Mouse (Mus musculus) megakaryocyte, adult 5-6 weeks (primary cell): ENCODE results near the gene Atp8b4. TPM values are rescaled to one million over a fixed set of nuclear protein-coding genes. Genes with fewer than 3 reads are reported as not detected.

Experiments used
- ATAC-seq: 2 replicates; pipeline ENCODE4 v1.8.0; 2016; ENCODE audit warnings: mild to moderate bottlenecking, inconsistent platforms; ENCODE audit not compliant: poor library complexity, severe bottlenecking
- total RNA-seq, 2 experiments: library from RNA; stranded (forward) in 1 of 2; stranded (reverse) in 1 of 2; fragments of 153-499, 151-499 nt in 1 of 2; fragments of 221-1000, 200-1000 nt in 1 of 2; gene quantifications; 2 replicates each; pipeline versions ENCODE4 v1.2.3 to v1.2.4; 2015 to 2017

Gene Atp8b4
- total RNA-seq, 2 experiments from 2014 or later = 108 to 127 TPM

DNA sequence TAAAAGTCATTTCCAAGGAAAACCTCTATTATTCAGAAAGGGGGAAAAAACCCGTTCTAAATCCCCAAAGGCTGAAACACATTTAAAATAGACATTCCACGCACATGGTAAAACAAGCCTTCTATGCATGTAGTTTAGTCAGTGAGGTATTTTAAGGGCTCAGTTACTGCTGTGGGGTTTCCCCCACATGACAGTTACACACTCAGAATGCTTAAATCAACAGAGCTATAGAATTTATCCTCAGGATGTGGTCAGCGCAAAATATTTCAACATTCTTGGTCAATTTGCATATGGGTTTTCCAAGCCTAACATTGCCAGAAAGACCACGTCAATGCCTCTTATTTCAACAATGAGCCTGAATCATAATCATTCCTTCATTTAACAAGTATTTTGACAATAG, 190.5 kb downstream of the Atp8b4 start:
- ATAC-seq = no peak

DNA sequence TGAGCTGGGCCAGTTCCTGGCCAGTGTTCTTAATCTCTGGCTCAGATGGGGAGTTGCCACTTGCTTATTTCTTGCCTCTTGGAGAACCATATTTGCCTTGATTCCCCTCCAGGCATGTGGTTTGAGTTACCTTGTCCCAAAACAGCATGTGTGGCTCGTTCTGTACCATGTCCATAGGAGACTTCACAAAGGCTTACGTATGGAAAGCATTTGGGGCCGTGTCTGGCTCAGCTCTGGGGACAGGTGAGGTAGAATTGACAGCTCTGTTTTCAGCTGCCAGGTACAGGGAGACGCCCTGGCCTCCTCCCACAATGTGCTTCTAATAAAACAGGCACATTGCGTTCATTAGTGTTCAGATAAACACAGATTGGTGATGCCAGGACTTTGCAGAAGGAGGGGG, 195.9 kb downstream of the Atp8b4 start:
- no peak for ATAC-seq

DNA sequence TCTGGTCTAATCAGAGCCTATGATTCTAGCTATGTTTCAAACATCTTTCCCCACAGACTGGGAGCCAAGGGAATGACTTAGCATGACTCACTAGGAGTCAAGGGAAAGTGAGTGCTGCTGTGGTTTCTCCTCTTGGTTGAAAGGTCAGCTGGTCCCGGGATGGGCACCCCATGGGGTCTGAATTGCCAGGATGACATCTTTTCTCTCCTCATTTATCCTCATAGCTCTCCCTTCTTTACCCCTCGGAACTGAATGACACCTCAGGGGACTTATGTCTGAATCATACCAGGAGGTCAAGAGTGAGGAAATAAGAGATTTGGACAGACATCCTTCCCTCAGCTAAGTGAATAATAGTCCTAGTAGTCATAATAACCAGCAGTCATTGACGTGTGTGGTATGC, 197.2 kb downstream of the Atp8b4 start:
- ATAC-seq = no peak

DNA sequence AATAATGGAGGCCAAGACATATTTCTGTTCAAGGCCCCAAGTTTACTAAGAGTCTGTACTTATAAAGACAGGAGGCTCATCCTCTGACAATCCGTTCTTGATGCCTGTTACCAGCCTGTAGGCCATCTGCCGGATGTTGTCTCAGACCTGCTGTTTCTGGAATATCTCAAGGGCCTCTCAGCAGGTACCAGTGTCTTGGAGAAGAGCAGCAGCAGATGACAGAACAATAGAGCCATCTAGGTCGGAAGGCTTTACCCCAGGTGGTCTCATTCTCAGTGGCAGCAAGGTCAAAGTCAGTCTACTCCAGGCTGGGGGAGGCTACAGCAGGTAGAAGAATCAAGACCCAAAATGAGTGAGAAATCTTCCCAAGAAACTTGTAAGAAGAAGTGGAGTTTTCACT, 198.1 kb downstream of the Atp8b4 start:
- ATAC-seq = no peak

DNA sequence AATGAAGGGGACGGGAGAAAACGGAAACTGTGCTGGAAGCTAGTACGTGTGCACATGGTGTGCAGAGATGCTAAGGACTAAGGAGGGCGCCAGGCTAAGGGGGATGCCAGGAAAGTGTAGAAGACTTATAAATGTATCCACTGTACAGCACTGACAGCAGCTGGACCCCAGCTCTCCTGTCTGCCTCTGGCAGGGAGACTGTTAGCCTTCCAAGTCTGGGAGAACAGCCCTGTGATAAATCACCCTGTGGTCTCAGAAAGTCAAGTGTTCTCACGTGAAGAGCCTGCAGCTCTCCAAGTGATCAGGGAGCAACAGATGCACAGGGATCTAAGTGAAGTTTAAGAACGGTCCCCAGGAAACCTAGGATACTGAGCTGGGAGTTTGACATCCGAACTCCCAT, 209.8 kb downstream of the Atp8b4 start:
- ATAC-seq = no peak

DNA sequence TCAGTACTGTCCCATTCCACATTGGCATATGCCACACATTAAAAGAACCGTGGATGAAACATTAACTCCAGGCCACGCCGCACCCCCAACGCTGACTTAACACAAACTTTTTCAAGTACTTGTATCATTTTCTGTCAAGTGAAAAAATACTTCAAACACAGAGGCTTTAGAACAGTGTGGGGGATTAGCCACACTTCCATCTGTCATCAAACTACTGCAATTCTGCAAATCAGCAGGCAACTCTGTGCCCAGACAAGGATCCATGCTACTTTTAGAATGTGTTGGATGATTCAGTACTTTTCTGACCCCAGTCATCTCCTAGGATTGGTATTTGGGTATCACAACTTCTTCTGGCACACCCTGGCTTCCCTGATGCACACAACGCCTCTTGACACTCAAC, 212.5 kb downstream of the Atp8b4 start:
- ATAC-seq = no peak

DNA sequence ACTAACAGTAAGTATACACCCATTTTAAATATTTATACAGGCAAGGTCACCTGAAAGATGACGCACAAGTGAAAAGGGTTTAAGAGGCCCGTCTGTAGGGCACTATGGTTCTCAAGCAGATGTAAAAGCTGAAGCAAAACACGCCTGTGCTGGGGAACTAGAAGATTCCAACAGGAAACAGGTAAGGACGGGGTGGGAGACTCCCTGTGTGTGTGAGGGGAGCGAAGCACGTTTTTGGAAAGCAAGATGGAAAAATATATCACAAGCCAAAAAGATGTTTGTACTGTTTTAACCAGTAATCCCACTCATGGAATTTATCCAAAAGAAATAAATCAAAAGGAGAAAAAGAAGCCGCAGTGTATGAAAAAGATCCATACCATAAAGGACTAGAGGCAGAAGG, 214.1 kb downstream of the Atp8b4 start:
- ATAC-seq = no peak

DNA sequence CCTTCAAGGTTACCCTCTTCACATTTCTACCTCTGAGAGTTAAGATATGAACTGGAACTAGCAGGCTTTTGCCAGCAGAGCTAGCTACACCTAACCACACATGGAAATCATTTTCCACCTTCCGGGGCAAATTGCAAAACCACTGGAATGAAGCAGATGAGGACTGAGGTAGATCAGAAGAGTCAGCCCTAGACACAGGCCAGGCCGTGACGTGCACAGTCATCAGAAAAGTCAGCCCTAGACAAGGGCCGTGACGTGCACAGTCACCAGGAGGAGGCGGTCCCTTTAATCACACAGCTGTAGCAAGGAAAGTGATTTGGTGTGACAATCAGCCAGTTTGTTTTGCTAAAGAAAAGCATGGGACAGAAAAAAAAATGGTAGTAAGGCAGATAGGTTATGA, 216.4 kb downstream of the Atp8b4 start:
- ATAC-seq = no peak

DNA sequence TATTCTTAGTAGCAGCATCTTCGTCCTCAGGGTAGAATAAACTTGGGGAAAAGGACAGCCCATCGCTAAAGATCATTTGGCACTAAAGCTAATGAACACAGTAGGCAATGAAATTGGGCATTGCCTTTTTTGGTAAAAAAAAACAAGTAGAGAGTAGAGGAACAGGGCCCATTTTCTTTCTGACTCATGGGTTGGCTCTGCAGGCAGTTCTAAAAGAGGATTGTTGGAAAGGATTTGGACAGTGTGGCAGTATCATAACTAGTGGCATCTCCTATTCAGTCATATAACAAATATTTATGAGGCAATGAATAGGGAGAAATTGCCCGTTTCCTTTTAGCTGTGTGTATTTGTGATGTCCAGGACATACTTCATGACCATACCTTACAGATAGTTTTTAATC, 217.4 kb downstream of the Atp8b4 start:
- no peak for ATAC-seq

DNA sequence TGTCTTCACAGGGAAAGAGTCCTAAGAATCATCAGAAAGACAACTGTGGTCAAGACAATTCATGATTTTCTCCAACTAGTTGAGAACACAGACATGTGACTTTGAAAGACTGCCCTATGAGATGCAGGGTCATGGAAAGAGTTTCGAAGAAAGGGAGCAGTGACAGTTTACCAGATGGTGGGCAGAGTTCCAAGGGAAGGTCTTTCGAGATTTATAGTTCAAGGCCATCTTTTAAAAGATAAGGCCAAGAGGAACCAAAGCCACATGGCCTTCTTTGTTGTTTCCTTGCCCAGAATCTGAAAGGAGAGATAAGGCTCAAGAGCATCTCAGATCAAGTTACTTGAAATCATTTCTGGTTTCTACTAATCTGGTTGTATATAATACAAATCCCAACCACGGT, 225.0 kb downstream of the Atp8b4 start:
- no peak for ATAC-seq

DNA sequence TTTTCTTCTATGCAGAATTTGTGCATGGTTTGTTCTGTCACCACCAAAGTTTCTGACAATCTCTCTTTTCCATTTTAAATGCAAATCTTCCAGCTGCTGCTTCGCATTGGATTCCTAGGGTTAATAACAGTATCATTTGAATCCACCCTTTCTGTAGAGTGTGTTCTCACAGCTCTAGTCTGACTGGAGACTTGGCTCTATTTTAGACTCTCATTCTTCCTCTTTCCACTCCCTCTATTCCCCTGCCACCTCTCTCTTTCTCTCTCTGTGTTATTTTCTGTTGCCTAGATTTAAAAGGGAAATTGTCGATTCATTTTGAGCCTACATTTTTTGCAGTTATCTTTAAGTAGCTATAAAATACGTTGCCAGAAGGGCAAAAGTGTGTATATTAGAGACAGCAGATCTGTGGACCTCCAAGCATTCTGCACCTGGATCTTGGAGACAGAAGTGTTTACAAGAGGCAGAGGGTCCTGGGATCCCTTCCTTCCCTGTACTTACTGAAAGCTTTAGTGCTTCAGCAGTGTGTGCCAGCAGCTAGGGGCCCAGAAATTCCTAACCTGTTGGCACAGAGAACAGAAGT, 225.6 kb downstream of the Atp8b4 start:
- ATAC-seq = no peak

DNA sequence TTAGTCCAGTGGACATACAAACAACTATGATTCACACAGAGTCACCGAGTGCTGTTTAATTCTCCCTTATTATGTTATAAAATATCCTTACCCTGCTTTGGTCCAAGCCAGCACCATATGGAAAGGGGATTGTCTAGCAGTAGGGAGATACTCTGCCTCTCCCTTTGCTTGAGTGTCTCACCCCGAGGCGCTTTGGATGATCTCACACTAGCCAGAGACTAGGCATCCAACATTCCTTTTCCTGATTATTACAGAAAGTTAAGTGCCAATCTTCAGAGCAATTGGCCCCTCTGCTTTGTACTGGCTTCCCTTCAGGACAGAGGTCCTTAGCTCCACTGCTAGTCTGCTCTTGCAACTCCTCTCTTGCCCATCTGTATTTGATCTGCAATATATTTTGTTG, 226.2 kb downstream of the Atp8b4 start:
- no peak for ATAC-seq

Other genes starting within 250 kb of the Atp8b4 start
- gene Slc27a2, start 51.7 kb upstream of the Atp8b4 start, total RNA-seq (2015) = not detected in 2 replicates
- gene Slc27a2, start 51.7 kb upstream of the Atp8b4 start, total RNA-seq (2017) = 0.07 and 0.53 TPM in 2 replicates
- 21.5 and 30.3 TPM in 2 replicates for gene Hdc, start 118.6 kb upstream of the Atp8b4 start, total RNA-seq (2015)
- gene Hdc, start 118.6 kb upstream of the Atp8b4 start, total RNA-seq (2017) = 42.8 and 48.0 TPM in 2 replicates
- gene Gabpb1, start 175.7 kb upstream of the Atp8b4 start, total RNA-seq (2015) = 33.0 and 34.7 TPM in 2 replicates
- 23.5 and 29.8 TPM in 2 replicates for gene Gabpb1, start 175.7 kb upstream of the Atp8b4 start, total RNA-seq (2017)
- 65.6 and 66.3 TPM in 2 replicates for gene Usp8, start 206.7 kb upstream of the Atp8b4 start, total RNA-seq (2015)
- gene Usp8, start 206.7 kb upstream of the Atp8b4 start, total RNA-seq (2017) = 68.0 and 88.7 TPM in 2 replicates